Mouse (Mus musculus) bone marrow, adult 2 months (tissue): ENCODE measurements around the gene Fastkd1.

Source experiments
- CTCF ChIP-seq: fragments of 200-500 bp; IDR thresholded peaks from 2 replicates; pipeline ENCODE4 v1.5.1; 2011; ENCODE audit warnings: low read length, control low read depth; ENCODE audit not compliant: control insufficient read depth, insufficient read depth
- POLR2A ChIP-seq: fragments of 200-500 bp; IDR thresholded peaks from 2 replicates; pipeline ENCODE4 v1.6.1; 2011; ENCODE audit warnings: low read depth, mild to moderate bottlenecking, control low read depth, low read length, borderline replicate concordance; ENCODE audit not compliant: control insufficient read depth

GRCm38 (mm10) chr2:69681931-69682330 is 31.4 kb downstream of the Fastkd1 start:
- TF ChIP-seq CTCF (no peak), POLR2A (no peak)
